Mouse (Mus musculus) erythroblast, adult 5-6 weeks (primary cell): ENCODE measurements around the gene Uqcc1. TPM values are rescaled to one million over a fixed set of nuclear protein-coding genes. Genes with fewer than 3 reads are reported as not detected.

Source experiments
- ATAC-seq: replicated peaks from 2 replicates; pipeline ENCODE4 v1.8.0; 2016; ENCODE audit warnings: moderate number of reproducible peaks, mild to moderate bottlenecking, moderate TSS enrichment, inconsistent platforms; ENCODE audit not compliant: poor library complexity, low FRiP score, severe bottlenecking
- total RNA-seq, 2 experiments: library from RNA; stranded (forward) in 1 of 2; stranded (reverse) in 1 of 2; fragments of 150-400 nt in 1 of 2; fragments of 200-764, 138-1000 nt in 1 of 2; gene quantifications; 2 replicates each; pipeline versions ENCODE4 v1.2.3 to v1.2.4; 2015 to 2017; ENCODE audit warnings: low replicate concordance in 2 of 2

Uqcc1 gene
- total RNA-seq, 2 experiments from 2014 or later, result 4.3 to 6.7 TPM

DNA sequence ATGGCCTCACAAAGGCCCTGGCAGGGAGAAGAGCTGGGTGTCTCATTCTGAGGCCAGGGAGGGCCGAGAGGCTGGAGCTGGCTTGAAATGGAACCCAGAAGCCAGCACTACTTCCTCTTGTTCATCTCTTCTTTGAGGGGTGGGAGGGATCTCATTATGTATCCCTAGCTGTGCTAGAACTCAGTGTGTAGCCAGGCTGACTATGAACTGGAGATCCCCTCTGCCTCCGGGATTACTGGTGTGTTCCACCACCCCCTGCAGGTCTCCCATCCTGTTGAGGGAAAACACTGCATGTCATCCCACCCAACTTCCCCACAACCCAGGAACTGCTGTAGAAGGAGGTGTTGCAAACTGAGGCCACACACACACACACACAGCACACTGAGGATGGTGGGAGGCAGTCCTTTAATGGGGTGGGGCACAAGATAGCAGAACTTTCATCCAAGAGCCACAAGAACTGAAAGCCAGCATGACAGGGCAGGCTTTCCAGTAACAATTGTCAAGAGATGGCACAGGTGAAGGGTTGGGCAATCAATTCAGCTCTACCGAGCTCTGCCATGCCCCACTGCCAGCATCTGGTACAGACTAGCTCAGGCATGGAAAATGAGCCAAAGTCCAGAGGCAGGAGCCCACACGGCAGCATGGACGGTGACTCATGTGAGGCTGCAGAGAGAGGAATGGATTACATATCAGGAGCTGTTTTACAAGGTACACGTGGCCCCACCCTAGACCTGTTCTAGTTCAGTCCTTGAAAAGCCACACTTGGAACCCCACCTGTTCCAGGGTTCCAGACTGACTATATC, 110.5 kb downstream of the Uqcc1 start:
- ATAC-seq, result peak; percentile 16

GRCm38 (mm10) chr2:155819392-155819448, 110.9 kb downstream of the Uqcc1 start, which contains the start of gene BC029722:
TSS of gene BC029722 (minus strand) at chr2:155819426.
- ATAC-seq, result no peak

- peak; percentile 96 for ATAC-seq
Observed at GRCm38 (mm10) chr2:155818596-155819391, 111.3 kb downstream of the Uqcc1 start.

- ATAC-seq, result no peak
Observed at GRCm38 (mm10) chr2:155817301-155818245, 112.5 kb downstream of the Uqcc1 start.

DNA sequence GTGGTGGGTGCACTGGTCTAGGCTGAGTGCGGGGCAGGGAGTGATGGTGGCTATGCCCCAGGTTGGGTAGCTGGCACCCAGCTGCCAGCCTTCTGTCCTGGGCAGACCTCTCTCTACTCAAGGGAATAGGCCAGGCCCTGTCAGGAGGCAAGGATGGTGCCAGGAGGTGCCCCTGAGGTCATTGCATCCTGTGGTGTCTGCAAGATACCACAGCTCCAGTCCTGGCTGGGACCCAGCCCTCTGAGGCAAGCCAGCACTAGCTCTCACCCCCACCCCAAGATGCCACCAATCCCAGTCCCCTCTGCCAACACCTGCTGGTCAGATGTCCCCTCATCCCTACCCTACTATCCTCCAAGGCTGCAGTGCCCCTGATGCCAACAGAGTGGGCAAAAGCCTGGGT, 113.9 kb downstream of the Uqcc1 start:
- ATAC-seq, result no peak

- no peak for ATAC-seq
Observed at GRCm38 (mm10) chr2:155814829-155815228, 115.3 kb downstream of the Uqcc1 start.

DNA sequence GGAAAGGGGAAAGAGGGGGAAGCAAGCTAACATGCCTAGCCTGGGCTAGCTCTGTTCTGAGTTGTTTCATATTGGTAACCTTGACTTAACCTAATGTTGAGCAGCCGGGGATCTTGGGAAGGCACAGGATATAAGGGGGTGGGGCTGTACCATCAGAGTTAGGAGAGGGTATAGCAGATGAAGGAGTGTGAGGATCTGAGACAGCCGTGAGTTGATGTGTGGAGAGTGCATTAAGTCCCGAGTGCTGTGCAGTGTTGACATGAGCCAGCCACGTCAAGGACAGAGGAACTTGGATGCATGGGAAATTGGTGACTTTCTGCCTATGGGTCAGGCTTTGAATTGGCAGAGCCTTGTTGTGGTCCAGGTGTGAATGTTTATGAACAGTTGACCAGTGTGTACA, 117.5 kb downstream of the Uqcc1 start:
- ATAC-seq, result no peak

DNA sequence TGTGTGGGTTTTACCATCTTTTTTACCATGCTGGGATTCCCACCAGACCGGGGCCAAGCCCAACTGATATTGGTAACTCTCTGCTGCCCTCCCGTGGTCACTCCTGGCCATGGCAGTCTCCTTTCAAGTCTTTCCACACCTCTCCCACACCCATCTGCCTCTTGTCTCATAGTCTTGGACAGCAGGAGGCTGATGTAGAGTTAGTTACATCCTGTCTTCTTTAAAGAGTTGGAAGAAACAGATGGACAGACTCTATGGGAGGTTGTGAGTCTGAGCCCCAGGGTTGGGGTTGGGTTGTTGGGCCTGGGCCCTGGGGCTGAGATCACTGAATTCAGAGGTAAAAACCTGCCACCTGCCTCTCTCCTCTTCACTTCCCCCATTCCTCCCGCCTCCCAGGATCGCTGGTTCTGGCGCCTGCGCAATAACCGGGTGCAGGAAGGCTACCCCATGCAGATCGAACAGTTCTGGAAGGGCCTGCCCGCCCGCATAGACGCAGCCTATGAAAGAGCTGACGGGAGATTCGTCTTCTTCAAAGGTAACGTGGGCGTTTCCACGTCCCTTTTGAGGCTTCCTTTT, 118.2 kb downstream of the Uqcc1 start:
- ATAC-seq, result peak; percentile 79

DNA sequence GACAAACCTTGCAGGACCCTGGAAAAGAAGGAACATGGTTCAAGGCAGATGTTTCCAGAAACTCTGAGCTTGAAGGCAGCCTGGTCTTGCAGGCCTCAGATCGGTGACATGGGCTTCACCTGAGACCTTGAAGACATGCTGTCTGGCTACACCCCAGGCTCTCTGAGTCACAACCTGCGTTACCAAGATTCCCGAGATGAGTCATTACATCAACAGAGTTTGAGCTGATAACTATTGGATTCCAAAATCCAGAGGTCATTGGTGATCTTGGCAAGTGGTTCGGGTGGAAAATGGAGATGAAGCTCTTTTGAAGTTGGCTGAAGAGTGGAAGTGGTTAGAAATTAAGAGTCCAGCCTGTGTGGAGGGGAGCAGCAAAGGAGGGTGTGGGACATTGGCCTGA, 120.5 kb downstream of the Uqcc1 start:
- ATAC-seq, result no peak

DNA sequence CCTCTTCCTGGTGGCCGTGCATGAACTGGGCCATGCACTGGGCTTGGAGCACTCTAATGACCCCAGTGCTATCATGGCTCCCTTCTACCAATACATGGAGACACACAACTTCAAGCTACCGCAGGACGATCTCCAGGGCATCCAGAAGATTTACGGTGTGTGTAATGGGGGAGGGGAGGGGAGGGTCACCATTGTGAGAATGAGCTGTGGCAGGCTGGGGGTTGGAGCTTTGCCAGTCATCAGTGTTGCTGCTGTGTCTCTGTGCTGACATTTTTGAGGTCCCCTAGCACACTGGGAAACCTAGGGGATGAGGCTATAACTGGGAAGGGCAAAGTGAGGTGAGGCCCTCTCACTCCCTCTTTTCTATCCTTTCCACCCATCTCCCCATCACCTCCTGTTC, 122.7 kb downstream of the Uqcc1 start:
- ATAC-seq, result no peak

- ATAC-seq, result no peak
Observed at GRCm38 (mm10) chr2:155806548-155806947, 123.6 kb downstream of the Uqcc1 start.

- ATAC-seq, result no peak
Observed at GRCm38 (mm10) chr2:155805925-155806255, 124.2 kb downstream of the Uqcc1 start.

- no peak for ATAC-seq
Observed at GRCm38 (mm10) chr2:155805231-155805924, 124.7 kb downstream of the Uqcc1 start.

DNA sequence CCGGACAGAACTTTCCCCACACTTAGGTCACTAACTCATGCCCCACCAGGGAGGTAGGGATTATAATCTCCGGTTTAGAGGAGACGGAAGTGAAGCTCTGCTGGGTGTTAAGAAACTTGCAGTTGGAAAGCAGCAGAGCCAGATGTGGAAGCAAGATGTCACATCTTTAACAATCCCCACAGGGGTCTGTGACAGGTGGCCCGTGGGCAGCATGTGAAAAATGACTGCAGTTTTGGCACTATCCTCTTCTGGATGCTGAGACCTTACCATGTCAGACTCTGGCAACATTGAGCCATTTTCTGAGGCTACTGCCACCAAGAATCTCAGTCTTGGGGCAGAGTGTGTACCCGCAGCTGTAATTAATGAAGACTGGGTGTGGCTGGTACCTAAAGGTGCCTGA, 126.1 kb downstream of the Uqcc1 start:
- no peak for ATAC-seq

GRCm38 (mm10) chr2:155802761-155803160, 127.3 kb downstream of the Uqcc1 start:
- no peak for ATAC-seq

DNA sequence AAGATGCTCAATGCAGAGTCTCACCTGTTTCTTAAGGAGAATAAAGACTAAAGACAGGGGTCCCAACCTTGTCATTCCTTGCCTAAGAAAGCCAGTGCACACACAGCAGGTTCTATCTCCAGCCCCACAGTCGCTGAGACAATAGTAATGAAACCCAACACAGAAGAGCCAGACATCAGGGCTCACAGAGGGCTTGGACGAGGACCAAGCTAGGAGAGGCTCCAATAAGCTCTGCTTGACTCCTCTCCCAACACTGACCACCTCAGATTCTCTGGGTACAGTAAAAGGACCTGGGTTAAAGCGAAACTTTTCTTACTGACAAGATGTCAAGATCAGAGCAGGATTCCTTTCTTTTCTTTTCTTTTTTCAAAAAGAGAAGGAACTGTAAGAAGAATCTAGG, 131.5 kb downstream of the Uqcc1 start:
- ATAC-seq, result no peak
